Mouse (Mus musculus): ENCODE results near the gene Tmem52b. TPM values are rescaled to one million over a fixed set of nuclear protein-coding genes. Genes with fewer than 3 reads are reported as not detected.
A peak's percentile ranks its signal among the peaks of the same experiment; 100 is the strongest.

Gene Tmem52b
- polyA plus RNA-seq, 1 experiment from 2014 or later: not detected

DNA sequence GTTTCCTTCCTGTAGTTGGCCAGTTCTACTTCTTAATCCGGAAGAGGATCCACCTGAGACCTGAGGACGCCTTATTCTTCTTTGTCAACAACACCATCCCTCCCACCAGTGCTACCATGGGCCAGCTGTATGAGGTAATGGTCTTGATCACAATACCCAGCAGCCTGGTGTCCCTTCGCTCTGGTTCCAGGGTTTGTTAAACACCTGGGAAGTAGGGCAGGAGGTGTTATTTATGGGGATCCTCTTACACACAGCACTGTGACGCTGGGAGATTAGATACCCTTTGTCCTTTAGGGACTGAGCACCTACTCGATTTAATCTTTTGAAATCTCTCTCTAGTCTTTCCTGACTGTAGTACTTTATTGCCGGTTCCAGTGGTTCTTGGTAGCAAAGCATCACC, 26.2 kb downstream of the Tmem52b start:
- Histone ChIP-seq H3K9ac (ENCODE audit: low read length) (no peak overlapping the region), H3K9me3 (replicated peaks; ENCODE audit: control insufficient read depth, low read length) (no peaks in the 10 kb centered on the region), H3K4me3 (ENCODE audit: low read depth, low read length) (no peak overlapping the region), H3K36me3 (ENCODE audit: control insufficient read depth, insufficient read depth, low read length) (peaks cover 56% of the 10 kb centered on the region), H3K4me1 (ENCODE audit: control insufficient read depth, insufficient read depth, low read length) (peaks cover 19% of the 10 kb centered on the region), H3K27ac (ENCODE audit: low read depth, low read length) (no peak overlapping the region), H3K27me3 (replicated peaks; ENCODE audit: control insufficient read depth, insufficient read depth, low read length) (no peaks in the 10 kb centered on the region), H3K4me2 (ENCODE audit: low read length) (no peak overlapping the region)
- WGBS: 83% methylated on average over 6 of the region's 6 CpGs
- ATAC-seq (no peak), DNase-seq (ENCODE audit: low spot score) (no peak)

DNA sequence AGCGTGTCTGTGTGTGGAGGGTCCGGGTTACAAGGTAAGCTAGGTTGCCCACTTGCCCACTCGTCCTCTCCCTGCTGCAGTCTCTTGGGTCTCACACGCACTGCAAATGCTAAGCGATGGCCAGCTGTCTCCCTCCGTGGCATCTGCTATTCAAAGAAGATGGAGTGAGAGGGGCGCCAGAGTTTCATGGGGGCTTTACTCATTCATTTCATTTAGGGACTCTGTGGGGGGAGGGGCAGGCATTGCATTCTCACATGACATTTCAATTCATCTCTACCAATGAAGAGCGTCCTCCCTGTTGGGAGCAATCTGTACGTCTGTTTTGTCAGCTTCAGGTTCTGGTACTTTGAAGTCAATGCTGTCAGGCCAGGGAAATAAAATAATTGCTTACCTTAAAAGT, 29.6 kb downstream of the Tmem52b start:
- H3K9me3 ChIP-seq (replicated peaks; ENCODE audit: control insufficient read depth, low read length): no peaks in the 10 kb centered on the region
- no peak overlapping the region for H3K27ac ChIP-seq (ENCODE audit: low read depth, low read length)
- peaks cover 56% of the 10 kb centered on the region for H3K36me3 ChIP-seq (ENCODE audit: control insufficient read depth, insufficient read depth, low read length)
- H3K27me3 ChIP-seq (replicated peaks; ENCODE audit: control insufficient read depth, insufficient read depth, low read length): no peaks in the 10 kb centered on the region
- 73% methylated on average over 9 of the region's 9 CpGs for WGBS
- no peak overlapping the region for H3K9ac ChIP-seq (ENCODE audit: low read length)
- H3K4me1 ChIP-seq (ENCODE audit: control insufficient read depth, insufficient read depth, low read length): no peaks in the 10 kb centered on the region; the same call in 1 of the 2 replicates
- no peak overlapping the region for H3K4me2 ChIP-seq (ENCODE audit: low read length)
- ATAC-seq: no peak
- DNase-seq (ENCODE audit: low spot score): no peak
- H3K4me3 ChIP-seq (ENCODE audit: low read depth, low read length): no peak overlapping the region

GRCm38 (mm10) chr6:129542540-129542939, 30.2 kb downstream of the Tmem52b start:
- Histone ChIP-seq H3K36me3 (ENCODE audit: control insufficient read depth, insufficient read depth, low read length) (peaks cover 52% of the 10 kb centered on the region), H3K27ac (ENCODE audit: low read depth, low read length) (no peak overlapping the region), H3K4me1 (ENCODE audit: control insufficient read depth, insufficient read depth, low read length) (no peaks in the 10 kb centered on the region), H3K27me3 (replicated peaks; ENCODE audit: control insufficient read depth, insufficient read depth, low read length) (no peaks in the 10 kb centered on the region), H3K4me3 (ENCODE audit: low read depth, low read length) (no peak overlapping the region), H3K9ac (ENCODE audit: low read length) (no peak overlapping the region), H3K4me2 (ENCODE audit: low read length) (no peak overlapping the region), H3K9me3 (replicated peaks; ENCODE audit: control insufficient read depth, low read length) (no peaks in the 10 kb centered on the region)
- ATAC-seq: no peak
- 93% methylated on average over 3 of the region's 3 CpGs for WGBS
- DNase-seq (ENCODE audit: low spot score): no peak

GRCm38 (mm10) chr6:129543709-129544606, 31.6 kb downstream of the Tmem52b start:
- Histone ChIP-seq H3K36me3 (ENCODE audit: control insufficient read depth, insufficient read depth, low read length) (peaks cover 38% of the 10 kb centered on the region), H3K4me1 (ENCODE audit: control insufficient read depth, insufficient read depth, low read length) (no peaks in the 10 kb centered on the region), H3K9ac (ENCODE audit: low read length) (no peak overlapping the region), H3K4me2 (ENCODE audit: low read length) (no peak overlapping the region), H3K27me3 (replicated peaks; ENCODE audit: control insufficient read depth, insufficient read depth, low read length) (no peaks in the 10 kb centered on the region), H3K4me3 (ENCODE audit: low read depth, low read length) (no peak overlapping the region), H3K27ac (ENCODE audit: low read depth, low read length) (no peak overlapping the region), H3K9me3 (replicated peaks; ENCODE audit: control insufficient read depth, low read length) (no peaks in the 10 kb centered on the region)
- WGBS: 53% methylated on average over 6 of the region's 6 CpGs
- peak; percentile 83 for ATAC-seq
- peak; percentile 80 for DNase-seq (ENCODE audit: low spot score)

GRCm38 (mm10) chr6:129547277-129547676, 34.9 kb downstream of the Tmem52b start:
- no peak for ATAC-seq
- 85% methylated on average over 2 of the region's 2 CpGs for WGBS

GRCm38 (mm10) chr6:129548009-129548408, 35.7 kb downstream of the Tmem52b start:
- H3K36me3 ChIP-seq (ENCODE audit: control insufficient read depth, insufficient read depth, low read length): no peaks in the 10 kb centered on the region
- ATAC-seq (no peak), DNase-seq (ENCODE audit: low spot score) (no peak)
- no peak overlapping the region for H3K27ac ChIP-seq (ENCODE audit: low read depth, low read length)
- H3K9me3 ChIP-seq (replicated peaks; ENCODE audit: control insufficient read depth, low read length): no peaks in the 10 kb centered on the region
- H3K4me3 ChIP-seq (ENCODE audit: low read depth, low read length): no peak overlapping the region
- H3K4me2 ChIP-seq (ENCODE audit: low read length): no peak overlapping the region
- no peaks in the 10 kb centered on the region for H3K27me3 ChIP-seq (replicated peaks; ENCODE audit: control insufficient read depth, insufficient read depth, low read length)
- no peaks in the 10 kb centered on the region for H3K4me1 ChIP-seq (ENCODE audit: control insufficient read depth, insufficient read depth, low read length)
- WGBS: 72% methylated on average over 3 of the region's 3 CpGs
- no peak overlapping the region for H3K9ac ChIP-seq (ENCODE audit: low read length)

More at GRCm38 (mm10) chr6:129547277-129547676, 34.9 kb downstream of the Tmem52b start:
- H3K36me3 ChIP-seq (ENCODE audit: control insufficient read depth, insufficient read depth, low read length): peaks cover 6% of the 10 kb centered on the region
- no peaks in the 10 kb centered on the region for H3K27me3 ChIP-seq (replicated peaks; ENCODE audit: control insufficient read depth, insufficient read depth, low read length)
- H3K4me3 ChIP-seq (ENCODE audit: low read depth, low read length): no peak overlapping the region
- no peak for DNase-seq (ENCODE audit: low spot score)
- no peaks in the 10 kb centered on the region for H3K4me1 ChIP-seq (ENCODE audit: control insufficient read depth, insufficient read depth, low read length)
- H3K9ac ChIP-seq (ENCODE audit: low read length): no peak overlapping the region
- no peaks in the 10 kb centered on the region for H3K9me3 ChIP-seq (replicated peaks; ENCODE audit: control insufficient read depth, low read length)
- no peak overlapping the region for H3K4me2 ChIP-seq (ENCODE audit: low read length)
- H3K27ac ChIP-seq (ENCODE audit: low read depth, low read length): no peak overlapping the region

GRCm38 (mm10) chr6:129557298-129558023, 45.1 kb downstream of the Tmem52b start:
- DNase-seq (ENCODE audit: low spot score) (peak; percentile 48), ATAC-seq (peak; percentile 50)
- Histone ChIP-seq H3K36me3 (ENCODE audit: control insufficient read depth, insufficient read depth, low read length) (no peaks in the 10 kb centered on the region), H3K4me2 (ENCODE audit: low read length) (no peak overlapping the region), H3K9ac (ENCODE audit: low read length) (no peak overlapping the region), H3K27me3 (replicated peaks; ENCODE audit: control insufficient read depth, insufficient read depth, low read length) (no peaks in the 10 kb centered on the region), H3K4me1 (ENCODE audit: control insufficient read depth, insufficient read depth, low read length) (no peaks in the 10 kb centered on the region), H3K27ac (ENCODE audit: low read depth, low read length) (no peak overlapping the region), H3K9me3 (replicated peaks; ENCODE audit: control insufficient read depth, low read length) (no peaks in the 10 kb centered on the region), H3K4me3 (ENCODE audit: low read depth, low read length) (no peak overlapping the region)

GRCm38 (mm10) chr6:129558946-129559640, 46.7 kb downstream of the Tmem52b start:
- H3K9ac ChIP-seq (ENCODE audit: low read length): no peak overlapping the region
- H3K36me3 ChIP-seq (ENCODE audit: control insufficient read depth, insufficient read depth, low read length): no peaks in the 10 kb centered on the region
- no peaks in the 10 kb centered on the region for H3K27me3 ChIP-seq (replicated peaks; ENCODE audit: control insufficient read depth, insufficient read depth, low read length)
- H3K9me3 ChIP-seq (replicated peaks; ENCODE audit: control insufficient read depth, low read length): no peaks in the 10 kb centered on the region
- no peak overlapping the region for H3K4me3 ChIP-seq (ENCODE audit: low read depth, low read length)
- DNase-seq (ENCODE audit: low spot score) (peak; percentile 91), ATAC-seq (peak; percentile 88)
- H3K4me1 ChIP-seq (ENCODE audit: control insufficient read depth, insufficient read depth, low read length): no peaks in the 10 kb centered on the region
- H3K27ac ChIP-seq (ENCODE audit: low read depth, low read length): no peak overlapping the region
- 0 out of 2 replicates have a peak overlapping the region, but pooled peaks have one; percentile 5 for H3K4me2 ChIP-seq (ENCODE audit: low read length)
- 19% methylated on average over 12 of the region's 12 CpGs for WGBS

All from forebrain, embryonic 14.5 days (tissue).